Mouse (Mus musculus): ENCODE measurements around the gene Acad11.
A peak's percentile ranks its signal among the peaks of the same experiment; 100 is the strongest.

Gene Acad11

DNA sequence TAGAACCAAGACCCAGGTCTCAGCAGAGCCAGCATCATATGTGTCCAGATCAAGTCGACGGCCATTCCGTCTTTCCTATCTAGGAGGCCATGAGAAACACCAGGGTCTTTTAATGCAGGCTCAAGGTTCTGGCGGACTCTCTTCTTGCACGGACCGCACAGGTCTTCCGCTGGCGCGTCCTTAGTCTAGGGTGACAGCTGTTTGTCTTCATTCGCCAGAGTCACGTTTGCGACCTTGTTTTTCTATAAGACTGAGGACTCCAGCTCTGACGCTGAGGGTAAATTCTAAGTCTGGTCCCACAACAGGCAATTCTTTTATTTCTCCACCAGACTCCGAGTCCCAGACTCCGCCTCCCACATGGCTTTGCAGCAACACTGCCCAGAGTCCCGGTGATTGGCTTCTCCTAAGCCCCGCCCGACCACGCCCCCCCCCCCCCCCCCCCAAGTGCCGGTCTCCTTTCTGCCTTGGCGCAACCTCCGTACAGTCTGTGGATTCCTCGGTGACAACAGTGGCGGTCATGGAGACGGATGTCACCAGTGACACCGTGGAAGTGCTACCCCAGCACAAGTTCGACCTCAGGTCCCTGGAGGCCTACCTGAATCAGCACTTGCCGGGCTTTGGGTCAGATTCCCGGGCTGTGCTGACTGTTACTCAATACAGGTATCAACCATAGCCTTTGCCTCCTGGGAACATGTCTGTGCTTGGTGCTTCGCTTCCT is at the start of gene Acad11:
Acad11 (plus strand) TSS at position 134 of the 718 bp plus-strand sequence.
- peak; percentile 79 for DNase-seq

DNA sequence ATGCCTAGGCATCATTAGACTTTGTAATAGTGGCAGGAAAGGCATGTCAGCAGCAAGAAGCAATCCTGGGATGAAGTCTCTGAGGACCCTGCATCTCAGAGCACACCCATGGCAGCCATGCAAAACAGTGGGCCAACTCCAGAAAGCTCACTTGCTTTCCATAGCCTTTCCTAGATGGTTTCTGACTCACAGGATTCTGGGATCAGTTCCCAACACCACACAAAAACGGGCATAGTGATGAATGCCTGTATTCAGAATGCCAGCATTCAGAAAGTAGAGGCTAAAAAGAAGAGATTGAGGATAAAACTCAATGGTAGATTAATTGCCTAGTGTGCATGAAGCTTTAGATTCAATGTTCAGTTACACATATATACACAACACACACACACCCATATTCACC is 48.7 kb upstream of the Acad11 start:
- DNase-seq: no peak

DNA sequence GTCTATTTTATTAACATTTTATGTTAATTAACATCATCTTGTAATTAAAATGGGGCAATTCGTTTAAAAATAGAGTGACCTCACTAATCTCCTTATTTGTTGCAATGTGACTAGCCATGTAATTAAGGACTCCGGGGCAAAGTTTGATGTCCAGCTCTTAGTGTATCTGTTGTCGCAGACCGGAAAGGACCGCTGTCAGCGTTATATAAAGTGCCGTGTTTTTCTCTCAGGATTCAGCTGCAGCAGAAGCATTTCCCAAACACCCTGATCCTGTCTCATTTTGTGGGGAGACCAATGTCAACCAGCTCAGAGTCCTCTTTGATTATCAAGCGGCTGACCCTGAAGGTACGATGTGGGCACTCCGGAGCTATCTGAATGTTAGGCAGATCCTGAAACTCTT is 42.2 kb upstream of the Acad11 start:
- DNase-seq: no peak

DNA sequence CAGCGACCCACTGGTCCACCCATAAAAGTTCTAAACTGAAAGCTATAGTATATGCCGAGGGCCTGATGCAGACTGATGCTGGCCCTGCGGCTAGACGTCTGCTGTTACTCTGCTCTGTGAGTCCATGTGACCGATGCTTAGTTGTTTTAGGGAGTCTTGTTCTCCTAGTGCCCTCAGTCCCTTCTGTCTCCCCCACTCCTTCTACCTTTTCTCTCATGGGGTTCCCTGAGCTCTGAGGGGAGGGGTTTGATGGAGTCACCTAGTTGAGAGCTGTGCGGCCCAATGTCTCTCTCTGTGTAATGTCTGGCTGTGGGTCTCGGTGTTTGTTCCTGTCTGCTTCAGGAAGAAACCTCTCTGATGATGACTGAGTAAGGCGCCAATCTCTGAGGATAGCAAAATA is 36.0 kb upstream of the Acad11 start:
- no peak for DNase-seq

DNA sequence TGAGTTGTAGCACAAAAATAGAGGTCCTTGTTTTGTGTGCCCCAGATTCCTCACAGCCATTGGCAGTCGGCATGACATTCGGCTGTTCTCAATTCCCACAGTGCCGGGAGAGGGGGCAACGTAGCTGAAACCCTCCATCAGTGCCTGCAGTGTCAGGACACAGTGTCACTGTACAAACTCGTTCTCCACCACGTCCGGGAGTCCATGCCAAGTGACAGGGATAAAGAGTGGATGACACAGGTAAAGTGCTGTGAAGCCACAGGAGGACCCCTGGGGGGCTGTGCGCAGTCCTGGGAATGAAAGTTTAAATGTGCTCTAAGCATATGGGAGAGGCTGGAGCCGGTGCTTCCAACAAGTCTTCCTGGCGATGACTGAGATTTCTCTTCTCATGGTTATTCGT is 33.3 kb upstream of the Acad11 start:
- DNase-seq: no peak

DNA sequence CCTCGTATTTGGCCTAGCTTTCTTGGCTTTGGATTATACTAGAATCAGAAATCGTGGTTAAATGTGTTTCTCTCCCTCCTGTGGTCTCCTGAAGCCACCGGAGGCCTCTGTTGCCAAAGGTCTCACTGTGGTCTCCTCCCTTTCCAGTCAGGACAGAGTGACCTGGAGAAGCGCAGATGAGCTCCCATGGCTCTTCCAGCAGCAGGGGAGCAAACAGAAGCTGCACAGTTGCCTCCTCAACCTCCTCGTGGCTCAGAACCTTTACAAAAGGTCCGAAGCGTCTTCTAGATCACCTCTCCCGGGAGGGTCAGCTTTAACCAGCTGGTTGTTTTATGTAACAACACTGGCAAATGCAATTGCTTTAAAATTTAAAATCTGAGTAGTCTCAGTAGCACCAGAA is 28.9 kb upstream of the Acad11 start:
- no peak for DNase-seq

DNA sequence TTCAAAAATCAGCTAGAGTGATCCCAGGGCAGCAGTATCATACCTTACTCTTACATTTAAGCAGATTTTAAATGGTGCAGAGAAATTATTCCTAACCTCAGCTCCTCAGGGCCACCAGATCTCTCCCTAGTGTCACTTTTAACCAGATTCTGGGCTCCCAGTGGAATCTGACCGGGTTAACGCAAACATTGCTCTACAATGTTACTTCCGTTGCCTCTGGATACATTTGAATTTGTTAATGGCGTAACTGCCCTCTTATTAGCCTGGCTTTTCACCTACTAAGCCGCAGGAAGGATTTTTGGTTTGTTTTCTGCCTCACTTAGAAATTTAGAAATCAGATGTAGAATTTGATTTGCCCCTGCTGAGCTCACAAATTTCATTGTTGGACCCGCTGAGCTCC is 28.5 kb upstream of the Acad11 start:
- DNase-seq: no peak

DNA sequence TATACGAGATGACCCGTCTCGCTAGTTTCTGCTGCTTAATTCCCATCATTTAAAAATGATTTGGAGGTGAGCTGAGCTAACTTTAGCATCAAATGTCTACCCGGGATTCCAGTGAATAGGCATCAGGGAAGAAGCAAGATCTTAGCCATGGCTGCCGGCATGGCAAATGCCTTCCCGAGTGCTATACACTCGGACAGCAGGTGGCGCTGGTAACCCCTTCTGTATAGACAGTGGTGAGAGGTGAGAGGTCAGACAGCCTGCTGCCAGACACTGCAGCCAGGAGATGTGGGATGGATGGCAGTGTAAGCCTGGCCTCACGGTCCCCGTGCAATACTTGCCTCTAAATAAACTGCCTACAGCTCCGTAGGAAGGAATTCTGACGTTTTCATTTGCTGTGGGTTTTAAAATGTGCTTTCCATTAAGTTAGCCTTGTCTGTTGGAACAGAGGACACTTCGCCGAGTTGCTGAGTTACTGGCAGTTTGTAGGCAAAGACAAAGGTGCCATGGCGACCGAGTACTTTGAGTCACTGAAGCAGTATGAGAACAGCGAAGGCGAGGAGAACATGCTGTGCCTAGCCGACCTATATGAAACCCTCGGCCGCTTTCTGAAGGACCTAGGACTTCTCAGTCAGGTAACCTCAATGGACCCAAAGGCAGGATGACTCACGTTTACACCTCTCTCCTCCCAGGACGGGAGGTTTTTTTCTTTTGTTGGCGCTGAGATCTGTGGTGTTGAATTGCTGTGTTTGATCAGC is 27.7 kb upstream of the Acad11 start:
- peak; percentile 46 for DNase-seq

DNA sequence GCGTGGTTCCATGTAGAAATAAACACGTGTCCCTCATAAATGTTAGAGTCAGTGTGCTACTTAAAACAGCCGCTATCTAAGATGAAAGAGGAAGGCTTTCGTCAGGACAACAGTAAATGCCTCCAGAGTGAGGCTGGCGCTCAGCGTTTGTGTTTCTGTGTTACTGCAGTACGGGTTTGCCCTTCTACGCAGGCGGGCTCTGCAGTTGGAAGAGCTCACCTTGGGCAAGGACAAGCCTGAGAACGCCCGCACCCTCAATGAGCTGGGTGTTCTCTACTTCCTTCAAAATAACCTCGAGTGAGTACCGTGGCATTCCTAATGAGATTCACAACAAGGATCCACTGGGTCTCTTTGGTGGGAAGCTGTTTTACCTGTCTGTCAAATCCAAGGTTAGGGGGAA is 24.9 kb upstream of the Acad11 start:
- DNase-seq: no peak

DNA sequence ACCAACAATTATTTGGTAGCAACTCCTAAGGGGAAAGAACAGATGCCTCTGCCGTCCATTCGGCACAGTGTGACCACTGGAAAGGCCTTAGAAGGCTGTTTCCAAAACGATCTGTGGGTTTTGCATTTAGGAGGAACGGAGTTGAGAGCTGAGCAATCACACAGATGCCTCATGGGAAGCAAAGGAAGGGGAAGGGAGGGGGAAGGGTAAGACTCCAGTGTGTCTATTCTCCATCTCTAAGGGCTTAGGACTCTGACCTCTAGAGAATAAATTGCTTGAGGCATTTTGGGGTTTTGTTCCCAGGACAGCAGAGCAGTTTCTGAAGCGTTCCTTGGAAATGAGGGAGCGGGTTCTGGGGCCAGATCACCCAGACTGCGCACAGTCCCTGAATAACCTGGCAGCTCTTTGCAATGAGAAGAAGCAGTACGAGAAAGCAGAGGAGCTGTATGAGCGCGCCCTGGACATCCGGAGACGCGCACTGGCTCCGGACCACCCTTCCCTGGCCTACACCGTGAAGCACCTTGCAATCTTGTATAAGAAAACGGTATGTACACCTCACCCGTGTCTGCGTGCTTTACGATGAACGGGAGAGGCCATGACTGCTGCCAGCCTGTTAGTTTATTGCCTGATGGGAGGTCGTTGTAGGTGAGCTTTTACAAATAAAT is 24.0 kb upstream of the Acad11 start:
- DNase-seq: no peak

DNA sequence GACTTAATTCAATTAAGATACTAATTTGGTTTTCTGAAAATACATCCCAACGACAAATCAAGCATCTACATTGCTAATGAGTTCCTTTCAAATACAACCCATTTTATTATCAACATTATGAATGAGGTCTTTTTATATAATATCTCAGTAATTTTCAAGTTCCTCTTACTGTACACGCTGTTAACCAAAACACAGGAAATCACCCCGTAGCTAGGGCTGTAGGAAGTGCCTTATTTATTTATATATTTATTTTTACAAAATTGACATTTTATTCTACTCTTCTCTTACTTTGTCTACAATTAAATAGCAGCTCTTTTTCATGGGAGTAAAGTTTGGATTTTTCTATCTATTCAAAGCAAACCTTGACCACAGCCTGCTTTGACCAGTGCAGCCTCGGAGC is 23.4 kb upstream of the Acad11 start:
- no peak for DNase-seq

DNA sequence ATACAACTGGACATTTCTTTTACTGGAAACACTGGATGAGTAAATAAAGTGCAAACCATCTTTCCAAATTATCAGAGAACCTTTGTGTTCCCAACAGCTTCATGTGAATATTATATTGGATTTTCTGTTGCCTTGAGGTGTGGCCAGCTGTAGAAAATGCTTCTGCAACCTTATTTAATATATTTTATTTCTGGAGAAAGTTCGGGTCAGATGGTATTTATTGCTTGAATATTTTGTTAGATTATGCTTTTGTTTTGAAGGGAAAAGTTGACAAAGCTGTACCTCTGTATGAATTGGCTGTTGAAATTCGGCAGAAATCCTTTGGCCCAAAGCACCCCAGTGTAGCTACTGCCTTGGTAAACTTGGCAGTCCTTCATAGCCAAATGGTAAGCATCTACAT is 22.8 kb upstream of the Acad11 start, which contains the start of gene Gm28305:
Gm28305 (plus strand) TSS at position 301 of the 400 bp plus-strand sequence.
- DNase-seq: no peak

DNA sequence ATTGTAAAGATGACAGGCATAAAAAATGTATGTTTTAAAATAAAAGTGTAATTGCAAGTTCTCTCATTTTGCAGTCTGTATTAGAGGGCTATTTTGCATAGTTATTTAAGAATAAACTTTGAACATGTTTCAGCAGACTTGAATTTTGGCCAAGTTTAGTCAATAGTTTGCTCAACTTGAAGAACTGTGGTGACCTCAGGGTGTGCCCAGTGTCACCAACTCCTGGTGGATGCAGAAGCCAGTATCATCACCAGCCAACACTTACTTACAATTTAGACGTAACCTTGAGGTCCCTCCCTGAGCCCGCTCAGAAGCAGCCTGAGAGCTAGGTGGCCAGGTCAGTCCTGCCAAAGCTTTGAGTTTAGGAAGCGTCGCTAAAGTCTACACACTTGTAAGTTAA is 19.5 kb upstream of the Acad11 start:
- DNase-seq: no peak

DNA sequence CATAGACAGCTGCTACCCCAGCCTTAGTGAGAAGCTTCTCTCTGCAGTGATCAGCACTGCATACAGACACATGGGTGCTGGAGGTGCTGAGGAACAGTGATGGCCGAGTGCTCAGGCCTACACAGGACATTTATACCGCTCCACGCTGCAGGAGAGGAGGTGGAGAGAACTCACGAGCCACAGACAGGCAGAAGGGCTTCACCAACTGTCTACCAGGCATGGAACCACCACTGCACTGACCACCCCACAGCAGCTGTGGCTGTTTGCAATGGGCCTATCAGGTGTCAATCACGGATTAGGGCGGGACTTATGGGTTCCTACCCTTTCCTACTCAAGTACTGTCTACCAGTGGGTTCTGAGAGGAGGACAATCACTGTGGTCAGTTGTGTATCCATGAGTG is 12.1 kb upstream of the Acad11 start:
- DNase-seq: no peak

DNA sequence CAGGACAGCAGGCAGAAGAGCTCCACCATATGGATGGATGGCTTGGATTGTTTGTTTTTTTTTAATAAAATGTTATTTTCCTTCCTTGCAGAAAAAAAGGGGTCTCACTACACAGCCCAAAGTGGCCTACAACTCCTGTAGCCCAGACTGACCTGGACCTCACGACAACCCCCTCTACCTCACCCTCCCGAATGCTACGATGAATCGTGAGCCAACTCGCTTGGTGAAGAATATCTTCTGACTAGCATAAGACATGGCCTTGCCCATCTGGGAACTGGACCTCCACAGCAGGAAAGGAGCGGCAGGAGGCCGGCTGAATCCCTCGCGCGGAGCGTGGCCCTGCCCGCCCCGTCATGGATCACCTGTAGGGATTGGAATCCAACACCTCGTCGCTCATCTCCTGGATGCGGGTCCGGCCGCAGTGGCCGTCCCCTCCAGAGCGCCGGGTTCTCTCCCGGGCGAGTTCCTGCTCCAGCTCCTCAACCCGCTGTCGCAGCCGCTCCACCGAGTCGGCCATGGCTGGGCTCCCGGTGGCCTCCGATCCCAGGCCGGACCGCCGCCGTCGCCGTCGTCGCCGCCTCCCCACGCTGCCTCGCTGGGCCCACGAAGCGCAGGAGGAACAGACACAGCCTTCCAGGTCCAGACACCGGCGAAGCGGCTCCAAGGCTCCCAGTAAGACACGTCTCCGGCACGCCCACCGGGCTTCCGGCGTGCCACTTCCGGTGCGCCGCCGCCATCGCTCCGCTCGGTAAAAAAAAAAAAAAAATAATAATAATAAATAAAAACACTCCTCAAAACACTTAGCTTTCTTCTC is 540 bp upstream of the Acad11 start, which contains the start of gene Uba5:
Uba5 (minus strand) TSS at position 705 of the 814 bp plus-strand sequence.
- DNase-seq: peak; percentile 67

DNA sequence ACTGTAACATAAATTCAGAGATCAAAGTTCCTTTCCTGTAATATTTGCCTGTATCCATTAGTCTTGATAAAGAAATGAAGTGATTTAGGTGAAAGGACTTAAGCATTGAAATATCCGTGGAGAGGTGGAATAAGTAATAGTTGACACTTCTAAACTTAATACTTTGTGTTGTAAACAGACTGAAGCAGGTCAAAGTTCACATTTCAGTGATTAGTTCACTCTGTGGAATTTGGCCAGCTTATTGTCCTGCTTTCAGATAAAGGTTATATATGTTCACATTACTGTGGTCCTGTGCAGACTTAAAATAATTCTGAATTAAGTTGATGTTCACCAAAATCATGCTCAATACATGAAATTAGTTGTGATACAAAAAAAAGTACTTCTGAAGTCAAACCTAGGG is 1.4 kb downstream of the Acad11 start:
- DNase-seq: no peak

DNA sequence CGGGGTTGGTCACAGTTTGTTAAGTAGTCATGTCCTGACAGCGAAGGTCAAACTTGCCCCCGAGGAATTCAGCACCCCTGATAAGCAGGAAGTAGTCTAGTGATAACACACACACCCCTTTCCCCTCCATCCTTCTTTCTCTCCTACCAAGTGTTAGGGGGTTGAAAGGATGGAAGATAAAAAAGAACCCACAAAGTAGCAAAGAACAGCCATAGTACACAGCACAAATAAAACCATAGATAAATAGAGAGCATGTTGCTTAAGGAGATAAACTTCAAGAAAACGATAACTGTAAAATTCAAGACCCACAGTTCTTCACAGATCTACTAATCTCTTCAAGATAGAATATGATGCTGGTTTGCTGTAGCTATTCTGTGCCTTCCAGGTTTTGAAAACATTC is 7.1 kb downstream of the Acad11 start:
- DNase-seq: no peak

DNA sequence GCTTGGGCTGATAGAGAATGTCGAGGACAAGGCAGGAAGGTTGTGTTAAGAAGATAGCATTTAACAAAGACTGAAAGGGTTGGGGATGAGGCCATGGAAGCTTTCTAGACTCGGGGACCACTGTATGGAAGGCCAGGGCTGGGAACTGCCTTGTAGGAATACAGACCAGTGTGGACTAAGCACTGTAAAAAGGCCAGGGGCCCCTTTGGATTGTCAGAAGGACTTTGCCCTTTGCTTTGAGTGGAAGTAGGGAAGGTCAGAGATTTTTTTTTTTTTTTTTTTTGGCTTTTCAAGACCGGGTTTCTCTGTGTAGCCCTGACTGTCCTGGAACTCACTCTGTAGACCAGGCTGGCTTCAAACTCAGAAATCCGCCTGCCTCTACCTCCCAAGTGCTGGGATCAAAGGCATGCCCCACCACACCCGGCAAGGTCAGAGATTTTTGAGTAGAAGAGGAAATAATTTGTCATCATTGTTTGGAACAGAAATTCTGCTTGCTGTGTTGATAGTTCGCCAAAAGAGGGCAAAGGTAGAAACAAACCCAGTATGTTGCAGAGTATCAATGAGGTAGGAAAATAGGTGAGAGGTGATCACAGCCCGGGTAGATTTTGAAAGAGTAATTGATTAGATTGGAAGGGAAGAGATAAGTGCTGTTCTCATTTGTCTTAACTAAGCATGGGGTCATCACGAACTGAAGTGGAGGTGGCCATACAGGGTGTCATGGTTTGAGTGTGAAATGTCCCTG is 7.9 kb downstream of the Acad11 start:
- DNase-seq: no peak

DNA sequence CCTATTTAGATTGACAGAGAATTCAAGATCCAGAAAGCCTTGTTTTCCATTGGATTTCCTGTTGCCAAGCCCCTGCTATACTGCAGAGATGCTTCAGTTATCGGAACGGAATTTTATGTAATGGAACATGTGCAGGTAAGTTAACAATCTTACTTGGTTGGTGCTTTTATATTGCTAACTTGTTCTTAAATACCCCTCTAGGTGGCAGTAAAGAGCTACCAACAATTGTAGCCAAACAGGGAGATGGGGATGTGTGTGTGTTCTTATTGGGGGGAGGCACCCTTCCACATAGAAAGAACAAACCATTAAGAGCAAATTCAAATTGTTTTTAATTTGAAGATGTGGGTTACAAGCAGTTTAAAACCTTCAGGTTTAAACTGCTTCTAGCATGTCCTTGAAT is 12.6 kb downstream of the Acad11 start:
- no peak for DNase-seq

DNA sequence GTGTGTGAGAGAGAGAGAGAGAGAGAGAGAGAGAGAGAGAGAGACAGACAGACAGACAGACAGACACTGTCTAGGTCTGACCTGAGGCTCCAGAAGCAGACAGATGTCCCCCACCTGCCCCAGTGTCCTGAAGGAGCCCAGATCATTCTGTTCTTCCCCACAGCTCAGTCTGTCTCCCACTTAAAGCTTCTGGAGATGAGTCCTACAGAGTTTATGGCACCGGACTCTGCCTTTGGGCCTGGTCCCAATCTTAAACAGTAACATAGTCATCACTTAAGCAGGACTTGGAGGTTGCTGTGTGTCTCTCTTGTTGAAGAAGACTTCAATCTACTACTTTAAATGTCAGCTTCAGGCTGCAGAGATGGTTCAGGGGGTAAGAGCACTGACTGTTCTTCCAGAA is 15.6 kb downstream of the Acad11 start:
- no peak for DNase-seq

DNA sequence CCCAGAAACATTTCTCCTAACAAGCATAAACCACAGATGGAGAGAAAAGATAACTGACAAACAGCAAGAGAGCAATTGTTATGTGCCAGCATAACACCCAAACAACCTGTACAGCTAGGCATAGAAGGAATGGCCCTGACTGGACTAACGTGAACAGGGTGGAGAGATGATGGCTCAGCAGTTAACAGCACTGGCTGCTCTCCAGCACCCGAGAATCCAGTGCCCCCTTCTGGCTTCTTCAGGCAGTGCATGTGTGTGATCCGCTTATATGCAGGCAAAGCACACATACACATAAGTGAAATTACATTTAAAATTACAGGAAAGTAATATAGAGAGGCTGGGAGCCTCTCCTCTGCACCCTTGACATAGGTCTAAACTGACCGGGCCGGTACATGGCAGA is 16.2 kb downstream of the Acad11 start:
- DNase-seq: no peak

DNA sequence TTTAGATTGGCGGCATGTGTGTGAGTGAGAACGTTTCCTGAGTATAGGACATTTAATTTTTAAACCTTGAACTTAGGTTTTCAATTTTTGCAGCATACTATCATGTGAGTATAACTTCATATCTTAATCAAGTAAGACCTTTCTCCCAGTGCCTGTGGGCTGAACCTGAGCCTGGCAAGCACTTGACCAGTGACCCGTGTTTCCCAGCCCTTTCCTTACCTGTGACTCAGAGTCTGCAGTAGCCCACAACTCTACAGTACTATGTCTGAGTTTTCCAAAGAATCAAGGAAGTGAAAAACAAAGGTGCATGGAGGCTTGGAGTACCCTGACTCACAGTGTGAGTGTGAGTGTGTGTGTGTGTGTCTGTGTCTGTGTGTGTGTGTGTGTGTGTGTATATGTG is 16.9 kb downstream of the Acad11 start:
- no peak for DNase-seq

All from cerebellum, adult 11 months (tissue).